Mouse (Mus musculus) MEL (cell line): ENCODE data around the gene Scamp5. TPM values are rescaled to one million over a fixed set of nuclear protein-coding genes. Genes with fewer than 3 reads are reported as not detected.

Source experiments
- DNase-seq: peaks from one replicate; pipeline ENCODE4 v3.0.0; 2011; ENCODE audit warnings: low read depth, low spot score
- H3K27ac ChIP-seq: 2 replicates; pipeline ENCODE4 v1.5.1; 2012; ENCODE audit warnings: low read depth, mild to moderate bottlenecking, control low read depth, low read length, moderate library complexity; ENCODE audit not compliant: control insufficient read depth
- H3K27me3 ChIP-seq, 2 experiments: fragments of 150-350 bp in 1 of 2; sonication (generic) in 1 of 2; 2 replicates each; pipeline ENCODE4 v1.6.1; 2012; ENCODE audit warnings: low read length in 2 of 2, mild to moderate bottlenecking in 2 of 2, improper control_type of control experiment in 1 of 2, moderate library complexity in 1 of 2; ENCODE audit not compliant: insufficient read depth in 2 of 2, control insufficient read depth in 1 of 2
- H3K36me3 ChIP-seq, 2 experiments: 2 replicates each; pipeline ENCODE4 v1.6.1; 2012 to 2014; ENCODE audit warnings: low read length in 2 of 2, improper control_type of control experiment in 1 of 2, inconsistent platforms in 1 of 2, mild to moderate bottlenecking in 1 of 2; ENCODE audit not compliant: insufficient read depth in 2 of 2, control insufficient read depth in 1 of 2
- H3K4me1 ChIP-seq, 2 experiments: fragments of 150-350 bp in 1 of 2; sonication (generic) in 1 of 2; 2 replicates each; pipeline ENCODE4 v1.6.1; 2012; ENCODE audit warnings: low read length in 2 of 2, improper control_type of control experiment in 1 of 2, mild to moderate bottlenecking in 1 of 2; ENCODE audit not compliant: insufficient read depth in 2 of 2, control insufficient read depth in 1 of 2
- H3K4me3 ChIP-seq, 2 experiments: fragments of 150-350 bp in 1 of 2; sonication (generic) in 1 of 2; 2 replicates each; pipeline ENCODE4 v1.5.1; 2012; ENCODE audit warnings: low read depth in 2 of 2, low read length in 2 of 2, mild to moderate bottlenecking in 2 of 2, moderate library complexity in 2 of 2, control low read depth in 1 of 2, improper control_type of control experiment in 1 of 2; ENCODE audit not compliant: control insufficient read depth in 1 of 2, insufficient read depth in 1 of 2
- H3K79me2 ChIP-seq: 2 replicates; pipeline ENCODE4 v1.6.1; 2012; ENCODE audit warnings: mild to moderate bottlenecking, low read length, moderate library complexity; ENCODE audit not compliant: control insufficient read depth, poor library complexity, insufficient read depth
- H3K9ac ChIP-seq: 2 replicates; pipeline ENCODE4 v1.6.1; 2012; ENCODE audit warnings: low read depth, mild to moderate bottlenecking, control low read depth, low read length, moderate library complexity; ENCODE audit not compliant: control insufficient read depth, poor library complexity, severe bottlenecking
- H3K9me3 ChIP-seq: fragments of 150-350 bp; sonication (generic); replicated peaks from 2 replicates; pipeline ENCODE4 v1.6.1; 2012; ENCODE audit warnings: mild to moderate bottlenecking, low read length, improper control_type of control experiment, moderate library complexity; ENCODE audit not compliant: insufficient read depth
- CHD1 ChIP-seq: IDR thresholded peaks from 2 replicates; pipeline ENCODE4 v1.6.1; 2012; ENCODE audit warnings: low read depth, mild to moderate bottlenecking, inconsistent platforms, low read length, improper control_type of control experiment
- CHD2 ChIP-seq: IDR thresholded peaks from 2 replicates; pipeline ENCODE4 v1.6.1; 2011; ENCODE audit warnings: low read length, improper control_type of control experiment
- CTCF ChIP-seq, 3 experiments: IDR thresholded peaks in 2 of 3; conservative IDR thresholded peaks in 1 of 3; 2 replicates each; pipeline ENCODE4 v1.5.1; 2011 to 2012; ENCODE audit warnings: low read length in 3 of 3, low read depth in 2 of 3, mild to moderate bottlenecking in 2 of 3, improper control_type of control experiment in 1 of 3, inconsistent platforms in 1 of 3, mixed read lengths in 1 of 3, moderate library complexity in 1 of 3; ENCODE audit not compliant: control insufficient read depth in 1 of 3, insufficient read depth in 1 of 3, poor library complexity in 1 of 3, severe bottlenecking in 1 of 3
- E2F4 ChIP-seq: IDR thresholded peaks from 2 replicates; pipeline ENCODE4 v1.6.1; 2011; ENCODE audit warnings: low read depth, low read length, improper control_type of control experiment, borderline replicate concordance
- ELF1 ChIP-seq: IDR thresholded peaks from 2 replicates; pipeline ENCODE4 v1.6.1; 2014; ENCODE audit warnings: low read depth, mild to moderate bottlenecking, inconsistent platforms, low read length, improper control_type of control experiment, moderate library complexity
- EP300 ChIP-seq, 2 experiments: IDR thresholded peaks; 2 replicates each; pipeline ENCODE4 v1.6.1; 2011; ENCODE audit warnings: improper control_type of control experiment in 2 of 2, low read length in 2 of 2, low read depth in 1 of 2, mild to moderate bottlenecking in 1 of 2
- ETS1 ChIP-seq: IDR thresholded peaks from 2 replicates; pipeline ENCODE4 v1.6.1; 2012; ENCODE audit warnings: low read depth, mild to moderate bottlenecking, inconsistent platforms, low read length, improper control_type of control experiment, moderate library complexity
- GABPA ChIP-seq: IDR thresholded peaks from 2 replicates; pipeline ENCODE4 v1.6.1; 2012; ENCODE audit warnings: low read depth, mild to moderate bottlenecking, inconsistent platforms, low read length, improper control_type of control experiment, moderate library complexity
- GATA1 ChIP-seq: IDR thresholded peaks from 2 replicates; pipeline ENCODE4 v1.6.1; 2011; ENCODE audit warnings: low read depth, low read length, improper control_type of control experiment
- HCFC1 ChIP-seq: IDR thresholded peaks from 2 replicates; pipeline ENCODE4 v1.6.1; 2012; ENCODE audit warnings: low read depth, mild to moderate bottlenecking, inconsistent platforms, low read length, improper control_type of control experiment, moderate library complexity
- MAX ChIP-seq: IDR thresholded peaks from 2 replicates; pipeline ENCODE4 v1.6.1; 2011; ENCODE audit warnings: low read length, improper control_type of control experiment
- MAZ ChIP-seq: IDR thresholded peaks from 2 replicates; pipeline ENCODE4 v1.6.1; 2012; ENCODE audit warnings: low read depth, mild to moderate bottlenecking, inconsistent platforms, low read length, improper control_type of control experiment
- MEF2A ChIP-seq: IDR thresholded peaks from 2 replicates; pipeline ENCODE4 v1.6.1; 2014; ENCODE audit warnings: low read depth, mild to moderate bottlenecking, inconsistent platforms, low read length, improper control_type of control experiment; ENCODE audit not compliant: poor library complexity, insufficient replicate concordance, severe bottlenecking; ENCODE audit errors: extremely low read depth
- MXI1 ChIP-seq: IDR thresholded peaks from 2 replicates; pipeline ENCODE4 v1.6.1; 2011; ENCODE audit warnings: mild to moderate bottlenecking, low read depth, low read length, improper control_type of control experiment
- POLR2AphosphoS2 ChIP-seq: IDR thresholded peaks from 2 replicates; pipeline ENCODE4 v1.6.1; 2011; ENCODE audit warnings: low read length, improper control_type of control experiment
- RAD21 ChIP-seq: IDR thresholded peaks from 2 replicates; pipeline ENCODE4 v1.6.1; 2011; ENCODE audit warnings: mild to moderate bottlenecking, low read depth, low read length, improper control_type of control experiment
- RCOR1 ChIP-seq: IDR thresholded peaks from 2 replicates; pipeline ENCODE4 v1.6.1; 2012; ENCODE audit warnings: low read depth, mild to moderate bottlenecking, inconsistent platforms, low read length, improper control_type of control experiment
- SIN3A ChIP-seq: IDR thresholded peaks from 2 replicates; pipeline ENCODE4 v1.6.1; 2012; ENCODE audit warnings: low read length, improper control_type of control experiment, inconsistent platforms
- SMC3 ChIP-seq: IDR thresholded peaks from 2 replicates; pipeline ENCODE4 v1.6.1; 2011; ENCODE audit warnings: low read depth, low read length, improper control_type of control experiment
- TAL1 ChIP-seq: IDR thresholded peaks from 2 replicates; pipeline ENCODE4 v1.6.1; 2012; ENCODE audit warnings: mild to moderate bottlenecking, inconsistent platforms, low read length, moderate library complexity, mixed read lengths
- TBP ChIP-seq: IDR thresholded peaks from 2 replicates; pipeline ENCODE4 v1.8.0; 2011; ENCODE audit warnings: low read depth, low read length, improper control_type of control experiment
- TCF12 ChIP-seq: IDR thresholded peaks from 2 replicates; pipeline ENCODE4 v1.6.1; 2014; ENCODE audit warnings: low read depth, mild to moderate bottlenecking, inconsistent platforms, low read length, improper control_type of control experiment, moderate library complexity
- USF2 ChIP-seq, 2 experiments: IDR thresholded peaks; 2 replicates each; pipeline ENCODE4 v1.6.1; 2011 to 2012; ENCODE audit warnings: improper control_type of control experiment in 2 of 2, low read length in 2 of 2, borderline replicate concordance in 1 of 2, inconsistent platforms in 1 of 2, low read depth in 1 of 2, mild to moderate bottlenecking in 1 of 2; ENCODE audit not compliant: insufficient read depth in 1 of 2
- ZC3H11A ChIP-seq: IDR thresholded peaks from 2 replicates; pipeline ENCODE4 v1.6.1; 2012; ENCODE audit warnings: low read depth, mild to moderate bottlenecking, inconsistent platforms, low read length, improper control_type of control experiment
- ZMIZ1 ChIP-seq: IDR thresholded peaks from 2 replicates; pipeline ENCODE4 v1.6.1; 2012; ENCODE audit warnings: low read depth, mild to moderate bottlenecking, inconsistent platforms, low read length, improper control_type of control experiment, moderate library complexity
- polyA plus RNA-seq, 2 experiments: library from polyadenylated mRNA; stranded (reverse) in 1 of 2; unstranded in 1 of 2; fragments of >175 nt in 1 of 2; fragments of >200 nt in 1 of 2; gene quantifications; 2 replicates each; pipeline versions ENCODE4 v1.2.1 to v1.2.4; 2012; ENCODE audit warnings: low replicate concordance in 2 of 2, low read depth in 1 of 2; ENCODE audit not compliant: insufficient read length in 2 of 2, insufficient read depth in 1 of 2, missing spikeins in 1 of 2
- total RNA-seq: library from RNA; depleted of rRNA; stranded (reverse); fragments of 300-350 nt; gene quantifications from 2 replicates; pipeline ENCODE4 v1.2.3, GENCODE M21; 2012

The Scamp5 gene
- total and polyA plus RNA-seq, 3 experiments: 2.3 to 4.3 TPM; not detected in 1

GRCm38 (mm10) chr9:57462866-57463265 is 5.0 kb downstream of the Scamp5 start:
- TF ChIP-seq SIN3A (no peak), ELF1 (no peak), MAZ (no peak), GATA1 (no peak), MAX (no peak), CHD2 (no peak), USF2 (IDR thresholded peaks at IDR 0.05; ENCODE audit: borderline replicate concordance in 1 of 2, insufficient read depth in 1 of 2, low read depth in 1 of 2, low read length in 2 of 2) (no peak)
- Histone ChIP-seq H3K27ac (no peak overlapping the region), H3K9me3 (no peaks in the 10 kb centered on the region)

GRCm38 (mm10) chr9:57459707-57460106 is 8.2 kb downstream of the Scamp5 start:
- Histone ChIP-seq H3K4me3 (no peak overlapping the region), H3K27ac (no peak overlapping the region), H3K36me3 (no peaks in the 10 kb centered on the region), H3K9ac (no peak overlapping the region), H3K9me3 (no peaks in the 10 kb centered on the region), H3K79me2 (no peaks in the 10 kb centered on the region), H3K4me1 (no peaks in the 10 kb centered on the region), H3K27me3 (no peaks in the 10 kb centered on the region)
- TF ChIP-seq MXI1: no peak
- peak; percentile 50 for TF ChIP-seq SMC3
- TF ChIP-seq CTCF (IDR thresholded peaks at IDR 0.05 in 2 of 3, conservative IDR thresholded peaks at IDR 0.05 in 1 of 3; ENCODE audit: control insufficient read depth in 1 of 3, insufficient read depth in 1 of 3, low read depth in 2 of 3, low read length in 3 of 3, poor library complexity in 1 of 3, severe bottlenecking in 1 of 3): peak; percentile 46 to 50 (median 49)
- TF ChIP-seq POLR2AphosphoS2: no peak
- TF ChIP-seq ZC3H11A: peak; percentile 31; the same call in 1 of the 2 replicates
- peak; percentile 29 for TF ChIP-seq RAD21
- TF ChIP-seq GABPA: no peak
- DNase-seq: peak; percentile 69

More at GRCm38 (mm10) chr9:57462866-57463265, 5.0 kb downstream of the Scamp5 start:
- Histone ChIP-seq H3K36me3 (no peaks in the 10 kb centered on the region), H3K4me1 (peaks cover 0 to 8% of the 10 kb centered on the region in 2 experiments; a peak in 2 of 4 replicates), H3K9ac (no peak overlapping the region), H3K4me3 (no peak overlapping the region), H3K27me3 (no peaks in the 10 kb centered on the region), H3K79me2 (no peaks in the 10 kb centered on the region; the same call in 1 of the 2 replicates)
- DNase-seq: no peak

- Histone ChIP-seq H3K4me1 (no peaks in the 10 kb centered on the region), H3K36me3 (no peaks in the 10 kb centered on the region), H3K79me2 (no peaks in the 10 kb centered on the region), H3K27me3 (no peaks in the 10 kb centered on the region), H3K27ac (no peak overlapping the region), H3K4me3 (no peak overlapping the region), H3K9ac (no peak overlapping the region), H3K9me3 (no peaks in the 10 kb centered on the region)
- TF ChIP-seq CHD1: no peak
- TF ChIP-seq MEF2A: no peak
- TF ChIP-seq TAL1: no peak
- no peak for TF ChIP-seq ETS1
- TF ChIP-seq SIN3A: no peak
- TF ChIP-seq ZMIZ1: no peak
- TF ChIP-seq TCF12: no peak
- no peak for TF ChIP-seq RCOR1
- TF ChIP-seq HCFC1: no peak
- TF ChIP-seq EP300 (IDR thresholded peaks at IDR 0.05; ENCODE audit: low read depth in 1 of 2, low read length in 2 of 2): no peak
- no peak for TF ChIP-seq E2F4
- no peak for TF ChIP-seq MAX
- no peak for TF ChIP-seq TBP
- DNase-seq: no peak
These were observed 14.3 kb downstream of the Scamp5 start for GRCm38 (mm10) chr9:57453516-57453915.
